Mouse (Mus musculus): ENCODE data around the gene Ifnar1. TPM values are rescaled to one million over a fixed set of nuclear protein-coding genes. Genes with fewer than 3 reads are reported as not detected.

Ifnar1 gene
- total and polyA plus RNA-seq, 2 experiments from 2014 or later = 33.6 to 82.6 TPM

DNA sequence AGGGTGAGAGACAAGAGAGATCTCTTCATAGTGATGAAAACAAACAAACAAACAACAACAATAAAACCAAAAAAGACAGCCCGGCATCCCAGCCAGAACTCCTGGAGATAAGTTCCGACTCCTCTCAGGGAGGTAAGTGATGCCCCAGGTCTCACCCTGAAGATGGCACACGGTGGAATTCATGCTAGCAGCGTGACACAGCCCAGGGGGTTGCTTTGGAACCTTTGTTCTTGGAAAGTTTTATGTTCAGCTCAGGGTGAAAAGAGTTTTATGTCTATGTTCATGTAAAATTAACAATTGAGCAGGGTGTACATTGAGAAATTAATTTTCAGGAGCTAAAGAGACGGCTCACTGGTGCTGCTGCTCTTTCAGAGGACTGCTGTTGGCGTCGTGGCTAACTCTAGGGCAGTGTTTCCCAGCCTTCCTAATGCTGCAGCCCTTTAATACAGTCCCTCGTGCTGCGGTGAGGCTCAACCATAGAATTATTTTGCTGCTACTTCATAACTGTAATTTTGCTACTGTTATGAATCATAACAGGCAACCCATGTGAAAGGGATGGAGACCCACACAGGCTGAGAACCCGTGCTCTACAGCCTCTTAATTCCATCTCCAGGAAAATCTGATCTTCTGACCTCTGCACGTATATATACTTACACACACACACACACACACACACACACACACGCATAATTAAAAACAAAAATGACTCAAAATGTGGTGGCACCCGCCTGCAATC lies 19.4 kb upstream of the Ifnar1 start:
- no peaks in the 10 kb centered on the region for H3K4me1 ChIP-seq (ENCODE audit: insufficient read depth)
- peak overlapping the region; percentile 70 for H3K9ac ChIP-seq
- peak overlapping the region; percentile 96 for H3K4me2 ChIP-seq (ENCODE audit: low read depth)
- no peak for DNase-seq
- 0 out of 2 replicates have a peak overlapping the region, but pooled peaks have one; percentile 48 for H3K27ac ChIP-seq (ENCODE audit: low read depth, low read length)
- no peak for TF ChIP-seq CTCF (IDR thresholded peaks at IDR 0.05; ENCODE audit: low read depth)
- H3K36me3 ChIP-seq (ENCODE audit: insufficient read depth) = no peaks in the 10 kb centered on the region
- no peaks in the 10 kb centered on the region for H3K9me3 ChIP-seq (ENCODE audit: low read length)
- H3K27me3 ChIP-seq (ENCODE audit: insufficient read depth, low read length) = no peaks in the 10 kb centered on the region
- peak overlapping the region; percentile 59 for H3K4me3 ChIP-seq (ENCODE audit: low read depth, low read length)
- ATAC-seq = no peak
- 45% methylated on average over 13 of the region's 13 CpGs for WGBS

GRCm38 (mm10) chr16:91466566-91466965 lies 18.5 kb upstream of the Ifnar1 start:
- H3K27ac ChIP-seq (ENCODE audit: low read depth, low read length) = no peak overlapping the region
- 0 out of 2 replicates have a peak overlapping the region, but pooled peaks have one; percentile 96 for H3K4me2 ChIP-seq (ENCODE audit: low read depth)
- H3K36me3 ChIP-seq (ENCODE audit: insufficient read depth) = no peaks in the 10 kb centered on the region
- H3K9ac ChIP-seq = no peak overlapping the region
- no peaks in the 10 kb centered on the region for H3K27me3 ChIP-seq (ENCODE audit: insufficient read depth, low read length)
- H3K4me3 ChIP-seq (ENCODE audit: low read depth, low read length) = no peak overlapping the region
- TF ChIP-seq CTCF (IDR thresholded peaks at IDR 0.05; ENCODE audit: low read depth) = no peak
- no peak for ATAC-seq
- peak; percentile 11 for DNase-seq
- H3K9me3 ChIP-seq (ENCODE audit: low read length) = no peaks in the 10 kb centered on the region
- H3K4me1 ChIP-seq (ENCODE audit: insufficient read depth) = no peaks in the 10 kb centered on the region
- WGBS = 46% methylated on average over 6 of the region's 6 CpGs

- TF ChIP-seq CTCF (IDR thresholded peaks at IDR 0.05; ENCODE audit: low read depth) = no peak
- Histone ChIP-seq H3K36me3 (ENCODE audit: insufficient read depth) (no peaks in the 10 kb centered on the region), H3K4me3 (ENCODE audit: low read depth, low read length) (no peak overlapping the region), H3K27me3 (ENCODE audit: insufficient read depth, low read length) (no peaks in the 10 kb centered on the region), H3K4me1 (ENCODE audit: insufficient read depth) (no peaks in the 10 kb centered on the region), H3K27ac (ENCODE audit: low read depth, low read length) (no peak overlapping the region), H3K4me2 (ENCODE audit: low read depth) (no peak overlapping the region), H3K9ac (no peak overlapping the region), H3K9me3 (ENCODE audit: low read length) (no peaks in the 10 kb centered on the region)
- DNase-seq (no peak), ATAC-seq (no peak)
- WGBS = 84% methylated on average over 3 of the region's 3 CpGs
Observed at GRCm38 (mm10) chr16:91470470-91470869, 14.6 kb upstream of the Ifnar1 start.

DNA sequence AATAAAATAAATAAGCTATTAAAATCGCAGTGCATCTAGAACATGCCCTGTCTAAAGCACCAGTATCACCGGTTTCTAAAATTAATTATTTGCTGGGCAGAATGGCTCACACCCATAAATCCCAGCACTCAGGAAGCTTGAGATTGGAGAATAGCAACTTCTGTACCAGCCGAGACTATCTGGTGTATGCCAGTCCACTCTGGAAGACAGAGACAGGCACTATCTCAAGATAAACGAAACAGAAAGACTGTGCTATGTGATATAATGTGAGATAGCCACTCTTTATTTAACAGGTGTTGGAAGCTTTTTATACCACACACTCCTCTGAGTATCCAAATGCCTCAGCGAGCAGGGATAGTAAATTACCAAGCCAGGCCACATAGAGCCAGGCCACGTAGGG lies 13.6 kb upstream of the Ifnar1 start:
- WGBS = 87% methylated on average over 6 of the region's 6 CpGs
- Histone ChIP-seq H3K27ac (ENCODE audit: low read depth, low read length) (no peak overlapping the region), H3K4me1 (ENCODE audit: insufficient read depth) (no peaks in the 10 kb centered on the region), H3K4me3 (ENCODE audit: low read depth, low read length) (no peak overlapping the region), H3K9ac (no peak overlapping the region), H3K4me2 (ENCODE audit: low read depth) (no peak overlapping the region), H3K36me3 (ENCODE audit: insufficient read depth) (no peaks in the 10 kb centered on the region), H3K9me3 (ENCODE audit: low read length) (no peaks in the 10 kb centered on the region), H3K27me3 (ENCODE audit: insufficient read depth, low read length) (no peaks in the 10 kb centered on the region)
- ATAC-seq = no peak
- no peak for TF ChIP-seq CTCF (IDR thresholded peaks at IDR 0.05; ENCODE audit: low read depth)
- DNase-seq = no peak

- no peak for TF ChIP-seq CTCF (IDR thresholded peaks at IDR 0.05; ENCODE audit: low read depth)
- WGBS = 62% methylated on average over 7 of the region's 7 CpGs
Observed at GRCm38 (mm10) chr16:91475753-91476152, 9.3 kb upstream of the Ifnar1 start.

GRCm38 (mm10) chr16:91478067-91478466 lies 7.0 kb upstream of the Ifnar1 start:
- no peak overlapping the region for H3K9ac ChIP-seq
- ATAC-seq = no peak
- 65% methylated on average over 1 of the region's 1 CpGs for WGBS
- no peak for DNase-seq
- no peaks in the 10 kb centered on the region for H3K36me3 ChIP-seq (ENCODE audit: insufficient read depth)
- TF ChIP-seq CTCF (IDR thresholded peaks at IDR 0.05; ENCODE audit: low read depth) = no peak
- no peak overlapping the region for H3K4me3 ChIP-seq (ENCODE audit: low read depth, low read length)
- H3K27ac ChIP-seq (ENCODE audit: low read depth, low read length) = no peak overlapping the region
- no peaks in the 10 kb centered on the region for H3K4me1 ChIP-seq (ENCODE audit: insufficient read depth)
- H3K9me3 ChIP-seq (ENCODE audit: low read length) = no peaks in the 10 kb centered on the region
- no peak overlapping the region for H3K4me2 ChIP-seq (ENCODE audit: low read depth)
- H3K27me3 ChIP-seq (ENCODE audit: insufficient read depth, low read length) = no peaks in the 10 kb centered on the region

More at GRCm38 (mm10) chr16:91475753-91476152, 9.3 kb upstream of the Ifnar1 start:
- DNase-seq (no peak), ATAC-seq (no peak)
- H3K27me3 ChIP-seq (ENCODE audit: insufficient read depth, low read length) = no peaks in the 10 kb centered on the region
- no peak overlapping the region for H3K9ac ChIP-seq
- no peak overlapping the region for H3K27ac ChIP-seq (ENCODE audit: low read depth, low read length)
- H3K4me3 ChIP-seq (ENCODE audit: low read depth, low read length) = no peak overlapping the region
- no peaks in the 10 kb centered on the region for H3K36me3 ChIP-seq (ENCODE audit: insufficient read depth)
- no peak overlapping the region for H3K4me2 ChIP-seq (ENCODE audit: low read depth)
- no peaks in the 10 kb centered on the region for H3K4me1 ChIP-seq (ENCODE audit: insufficient read depth)
- no peaks in the 10 kb centered on the region for H3K9me3 ChIP-seq (ENCODE audit: low read length)

DNA sequence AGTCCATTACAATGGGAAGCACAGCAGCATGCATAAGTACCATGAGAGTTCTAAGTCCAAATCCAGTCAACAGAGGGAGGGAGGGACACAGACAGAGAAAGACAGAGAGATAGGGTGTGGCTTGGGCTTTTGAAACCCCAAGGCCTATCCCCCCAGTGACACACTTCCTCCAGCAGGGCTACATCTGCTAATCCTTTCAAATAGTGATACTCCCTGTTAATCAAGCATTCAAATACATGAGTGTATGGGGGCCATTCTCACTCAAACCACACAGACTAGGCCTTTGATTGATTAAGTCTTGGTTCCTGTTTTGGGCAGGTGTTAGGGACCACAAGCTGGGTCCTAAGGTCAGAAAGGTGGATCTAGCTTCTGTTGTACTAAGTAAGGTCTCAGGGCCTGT lies 4.5 kb upstream of the Ifnar1 start:
- Histone ChIP-seq H3K36me3 (ENCODE audit: insufficient read depth) (no peaks in the 10 kb centered on the region), H3K4me3 (ENCODE audit: low read depth, low read length) (no peak overlapping the region), H3K27me3 (ENCODE audit: insufficient read depth, low read length) (no peaks in the 10 kb centered on the region), H3K27ac (ENCODE audit: low read depth, low read length) (no peak overlapping the region), H3K9me3 (ENCODE audit: low read length) (no peaks in the 10 kb centered on the region), H3K4me1 (ENCODE audit: insufficient read depth) (peaks cover 3% of the 10 kb centered on the region; the same call in 1 of the 2 replicates), H3K9ac (no peak overlapping the region), H3K4me2 (ENCODE audit: low read depth) (no peak overlapping the region)
- DNase-seq (no peak), ATAC-seq (no peak)
- no peak for TF ChIP-seq CTCF (IDR thresholded peaks at IDR 0.05; ENCODE audit: low read depth)

Measured in forebrain, postnatal 0 days (tissue).